Mouse (Mus musculus): ENCODE data around the gene Mta1.

Mta1 gene

DNA sequence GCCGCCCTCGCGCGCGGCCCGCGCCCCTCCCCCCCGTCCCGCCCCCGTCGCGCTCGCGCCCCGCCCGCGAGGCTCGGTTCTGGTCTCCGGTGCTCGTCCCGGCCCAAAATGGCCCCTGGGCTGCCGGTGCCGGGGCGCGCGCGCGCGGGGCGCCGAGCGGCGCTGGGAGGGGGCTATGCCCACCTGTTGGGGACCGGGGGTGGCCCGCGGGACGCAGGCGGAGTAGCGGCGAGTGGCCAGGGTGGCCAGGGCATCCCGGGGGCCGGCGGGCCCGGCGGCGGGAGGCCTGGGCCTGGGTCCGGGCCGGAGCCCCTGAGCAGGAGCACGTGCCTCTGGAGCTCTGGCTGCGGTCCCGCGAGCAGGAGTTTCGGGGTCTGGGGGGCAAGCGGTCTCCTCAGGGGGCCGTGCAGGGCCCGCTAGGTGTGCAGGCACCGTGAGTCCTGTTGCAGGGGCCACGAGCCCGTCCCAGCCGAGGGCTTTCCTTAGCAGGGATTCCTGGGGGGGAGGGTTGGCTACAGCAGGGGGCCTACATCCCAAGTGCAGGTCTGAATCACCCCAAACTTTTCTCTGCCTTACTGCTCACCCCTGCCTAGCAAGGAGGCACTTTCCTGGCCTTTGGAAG, 563 bp downstream of the Mta1 start:
- peak; percentile 54 to 62 for DNase-seq

DNA sequence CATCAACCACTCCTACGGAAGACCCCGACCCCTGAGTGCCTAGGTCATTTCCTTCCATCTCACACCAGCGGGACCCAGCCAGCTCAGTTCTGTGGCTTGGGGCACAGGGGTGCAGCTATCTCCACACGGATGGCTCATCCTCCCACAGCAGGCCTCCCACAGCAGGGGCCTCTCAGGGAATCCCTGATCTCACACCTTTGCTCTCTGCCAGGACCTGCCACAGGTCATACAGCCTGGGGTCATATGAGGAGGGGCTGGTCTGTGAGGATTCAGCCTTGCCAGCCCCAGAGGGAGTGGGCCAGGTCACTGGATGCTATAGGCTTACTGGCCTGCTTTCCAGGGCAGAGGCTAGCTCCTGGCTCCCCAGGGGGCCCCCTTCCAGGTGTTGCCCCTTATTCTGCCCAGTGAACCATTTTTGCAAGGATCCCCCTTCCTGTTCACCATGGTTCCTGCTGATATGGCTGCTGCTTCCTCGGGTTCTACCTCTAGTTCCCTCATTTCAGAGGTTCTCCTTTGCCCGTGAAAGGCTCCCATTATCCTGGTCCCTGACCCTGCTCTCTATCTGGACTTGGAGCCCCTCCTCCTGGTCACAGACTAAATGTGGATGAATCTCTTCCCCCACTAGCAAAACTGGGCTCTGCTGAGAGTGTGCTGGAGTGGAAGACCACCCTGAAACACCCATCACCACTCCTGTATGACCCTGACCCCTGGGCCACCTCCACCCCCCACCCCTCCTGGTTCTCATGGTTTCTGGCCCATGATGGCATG, 1.6 kb downstream of the Mta1 start:
- peak in 1 of 2 experiments; percentile 32 for DNase-seq

DNA sequence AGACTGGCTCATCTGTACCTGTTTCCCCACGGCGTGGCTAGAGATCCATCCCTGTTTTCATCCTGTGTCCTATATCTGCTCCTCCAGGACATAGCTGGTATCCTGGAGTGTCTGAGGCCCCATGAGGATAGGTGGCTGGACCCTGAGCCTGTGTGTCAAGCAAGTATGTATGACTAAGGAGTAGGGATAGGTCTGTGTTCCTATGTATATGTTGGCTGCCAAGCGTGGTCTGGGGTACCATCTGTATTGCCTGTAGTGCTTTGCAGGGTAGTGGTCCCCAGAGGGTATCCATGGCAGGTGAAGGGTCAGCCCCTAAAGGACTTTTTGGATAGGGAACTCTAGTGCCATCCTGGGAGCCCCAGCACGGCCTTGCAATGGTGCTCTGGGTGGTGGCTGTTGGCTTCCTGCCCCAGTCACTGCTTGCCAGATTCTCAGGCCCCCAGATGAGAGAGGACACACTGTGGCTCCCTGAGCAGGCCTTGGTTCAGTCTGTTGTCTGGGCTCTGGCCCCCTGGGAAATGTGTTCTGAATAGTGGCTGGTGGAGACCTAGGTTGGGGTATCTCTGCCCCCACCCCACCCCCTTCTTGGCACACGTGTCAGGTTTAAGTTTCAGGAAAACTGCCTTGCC, 2.5 kb downstream of the Mta1 start:
- DNase-seq, result peak; percentile 78 to 83

DNA sequence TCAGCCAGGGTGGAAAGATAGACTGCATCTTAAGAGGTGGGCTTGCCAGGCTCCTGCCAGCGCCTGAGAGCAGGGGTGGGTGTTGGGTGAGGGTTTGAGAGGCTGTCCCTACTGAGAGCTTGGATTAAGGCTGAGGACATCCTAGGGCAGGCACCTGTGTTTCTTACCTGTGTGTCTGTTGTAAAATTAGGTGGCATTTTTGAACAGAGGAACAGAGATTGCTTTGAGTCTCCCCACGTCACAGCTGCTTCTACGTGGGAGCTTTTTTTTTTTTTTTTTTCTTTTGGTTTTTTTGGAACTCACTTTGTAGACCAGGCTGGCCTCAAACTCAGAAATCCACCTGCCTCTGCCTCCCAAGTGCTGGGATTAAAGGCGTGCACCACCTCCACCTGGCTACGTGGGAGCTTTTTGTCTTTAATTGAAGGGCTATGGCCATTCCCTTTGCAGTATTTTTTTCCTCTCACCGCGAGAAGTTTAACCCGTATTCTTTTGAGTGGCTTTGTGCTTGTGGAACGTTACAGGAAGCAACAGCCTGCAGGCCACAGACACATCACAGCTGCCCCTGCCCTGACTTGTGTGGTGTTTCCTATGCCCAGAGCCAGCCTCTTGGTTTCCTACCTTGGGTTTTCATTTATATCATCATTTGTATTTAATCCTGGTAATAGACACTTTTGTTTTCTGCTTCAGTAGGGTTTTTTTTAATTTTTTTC, 3.3 kb downstream of the Mta1 start:
- DNase-seq, result no peak

DNA sequence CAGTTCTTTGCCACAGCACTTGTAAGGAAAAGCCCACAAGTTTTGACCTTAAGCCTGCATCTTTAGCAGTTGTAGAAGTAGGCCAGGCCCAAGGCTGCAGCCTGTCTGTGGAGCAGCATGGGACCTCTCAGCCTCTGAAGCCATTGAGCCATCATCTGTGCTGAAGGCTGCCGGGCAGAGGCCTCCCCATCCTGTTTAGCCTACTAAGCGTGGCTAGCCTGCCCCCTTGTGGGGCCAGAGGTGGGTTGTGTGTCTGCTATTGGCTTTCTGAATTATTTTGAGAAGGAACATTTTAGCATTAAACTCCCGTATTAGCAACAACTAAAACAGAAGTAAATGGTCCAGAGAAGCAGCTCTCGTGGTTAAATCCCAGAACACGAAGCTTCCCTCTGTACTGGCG, 4.4 kb downstream of the Mta1 start:
- peak; percentile 71 to 83 for DNase-seq

DNA sequence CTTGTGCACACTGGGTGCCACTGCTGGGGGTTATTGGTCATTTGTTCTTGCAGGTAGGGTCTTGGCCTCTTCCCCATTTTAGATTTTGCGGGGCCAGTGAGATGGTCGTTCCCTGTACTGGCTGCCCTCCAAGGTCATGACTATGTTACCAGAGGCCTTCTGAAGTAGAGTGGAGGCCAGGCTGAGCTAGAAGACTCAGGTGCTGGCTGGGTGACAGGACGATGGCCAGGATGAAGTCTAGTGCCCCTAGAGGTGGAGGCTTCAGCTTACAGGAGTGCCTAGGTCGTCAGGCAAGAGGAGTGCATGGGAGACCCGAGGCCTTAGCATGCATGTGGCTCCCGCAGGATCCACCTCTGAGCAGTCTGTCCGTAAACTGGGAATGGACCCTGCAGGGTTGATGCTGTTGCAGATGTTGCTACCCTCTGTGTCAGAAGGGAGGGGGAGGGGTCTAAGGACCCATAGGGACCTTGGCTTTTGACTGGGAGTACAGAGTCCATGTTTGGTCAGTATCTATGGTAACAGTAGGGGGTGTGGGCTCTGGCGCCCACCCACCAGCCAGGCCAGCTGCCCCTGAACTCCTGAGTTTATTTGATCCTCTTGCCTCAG, 5.9 kb downstream of the Mta1 start:
- DNase-seq, result peak in 1 of 2 experiments; percentile 60

DNA sequence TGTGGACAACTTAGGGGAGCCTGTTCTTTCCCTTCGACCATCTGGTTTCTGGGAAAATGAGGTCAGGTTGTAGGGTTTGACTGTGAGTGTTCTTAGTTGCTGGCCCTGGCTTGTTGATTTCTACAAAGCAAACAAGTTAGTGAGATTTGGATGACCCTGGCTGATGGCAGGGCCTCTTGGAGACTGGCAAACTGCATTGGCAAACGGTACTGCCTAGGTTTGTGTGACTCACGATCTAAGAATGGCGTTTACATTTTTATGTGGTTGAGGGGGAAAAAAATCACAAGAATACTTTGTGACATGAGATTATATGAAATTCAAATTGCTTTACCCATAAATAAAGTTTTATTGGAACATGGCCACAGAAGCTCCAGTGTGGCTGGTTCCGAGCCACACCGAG, 8.3 kb downstream of the Mta1 start:
- no peak for DNase-seq

DNA sequence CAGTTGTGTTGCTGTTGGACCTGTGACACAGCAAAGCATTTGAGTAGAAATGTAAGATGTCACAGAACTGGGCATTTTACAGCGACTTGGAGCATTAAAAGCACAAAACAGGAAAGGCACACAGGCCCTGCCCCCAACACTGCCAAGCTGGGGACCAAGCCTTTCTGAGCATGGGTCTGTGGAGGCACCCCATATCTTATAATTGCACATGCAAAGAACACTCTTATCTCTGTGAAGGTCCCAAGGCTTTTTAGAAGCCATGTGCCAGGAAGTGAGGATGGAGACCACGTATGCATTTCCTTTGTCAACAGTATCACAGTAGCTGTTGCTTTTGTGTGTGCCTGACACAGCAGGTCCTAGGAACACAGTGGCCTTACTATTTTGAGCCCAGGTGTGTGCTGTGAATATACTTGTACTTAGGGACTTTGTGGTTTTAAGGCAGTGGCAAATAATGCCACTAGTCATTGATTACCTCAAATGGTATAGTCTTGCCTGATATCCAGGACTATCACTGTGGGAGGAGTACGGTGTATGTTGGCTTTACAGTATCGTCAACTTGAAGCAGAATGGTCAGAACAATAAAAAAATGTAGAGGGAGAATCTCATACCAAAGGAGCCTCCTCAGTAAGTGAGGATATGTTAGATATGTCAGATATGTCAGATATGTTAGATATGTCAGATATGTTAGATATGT, 9.5 kb downstream of the Mta1 start:
- DNase-seq, result no peak

DNA sequence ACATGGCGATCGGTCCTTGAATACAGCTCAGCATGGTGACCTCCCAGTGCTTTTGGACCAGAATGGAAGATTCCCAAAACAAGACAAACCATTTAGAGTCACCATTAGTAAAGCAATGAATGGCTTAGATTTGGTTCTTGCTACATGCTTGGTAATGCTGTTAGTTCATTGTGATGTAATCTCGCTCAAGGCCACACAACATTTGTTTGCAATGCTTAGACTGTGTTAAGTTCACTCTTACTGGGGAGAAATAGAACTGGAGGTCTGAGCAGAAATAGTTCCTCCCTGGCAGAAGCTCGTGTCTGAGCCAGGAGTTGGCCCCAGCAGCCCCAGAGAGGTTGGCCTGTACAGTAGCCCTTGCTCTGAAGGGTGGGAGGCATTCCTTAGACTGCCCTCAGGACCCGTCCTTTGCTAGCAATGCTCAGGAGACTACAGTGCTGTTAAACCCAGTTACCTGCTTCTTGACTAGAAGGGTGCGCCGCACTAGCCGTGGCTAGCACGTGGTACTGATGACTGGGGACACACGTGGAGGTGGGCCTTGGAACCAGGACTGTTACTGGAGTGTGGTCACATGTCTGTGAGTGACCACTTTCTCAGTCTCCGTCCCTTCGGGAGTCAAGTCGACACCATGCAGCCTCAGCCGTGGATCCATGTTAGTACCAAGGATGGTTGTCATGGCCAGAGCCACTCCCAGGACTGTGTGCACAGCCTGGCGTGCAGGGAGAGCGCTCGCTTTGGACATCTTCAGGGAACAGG, 10.6 kb downstream of the Mta1 start:
- DNase-seq, result peak in 1 of 2 experiments; percentile 40

DNA sequence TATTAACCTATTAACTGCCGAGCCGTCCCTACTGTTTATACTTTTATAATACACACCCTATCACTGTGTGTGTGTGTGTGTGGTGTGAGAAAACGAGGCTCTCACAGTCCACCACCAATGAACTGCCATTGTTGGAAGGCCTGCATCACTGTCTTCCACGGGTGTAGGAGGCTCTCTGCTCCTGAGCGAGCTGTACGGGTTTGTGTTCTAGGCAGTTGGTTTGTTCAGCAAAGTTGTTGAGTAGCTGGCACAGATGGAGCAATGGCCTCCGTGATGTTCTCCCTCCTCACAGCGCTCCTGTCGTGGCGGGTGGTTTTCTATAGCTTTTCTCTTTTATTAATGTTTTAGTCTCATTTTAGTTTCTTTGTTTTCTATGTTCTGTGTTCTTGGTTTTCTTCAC, 11.7 kb downstream of the Mta1 start:
- no peak for DNase-seq

DNA sequence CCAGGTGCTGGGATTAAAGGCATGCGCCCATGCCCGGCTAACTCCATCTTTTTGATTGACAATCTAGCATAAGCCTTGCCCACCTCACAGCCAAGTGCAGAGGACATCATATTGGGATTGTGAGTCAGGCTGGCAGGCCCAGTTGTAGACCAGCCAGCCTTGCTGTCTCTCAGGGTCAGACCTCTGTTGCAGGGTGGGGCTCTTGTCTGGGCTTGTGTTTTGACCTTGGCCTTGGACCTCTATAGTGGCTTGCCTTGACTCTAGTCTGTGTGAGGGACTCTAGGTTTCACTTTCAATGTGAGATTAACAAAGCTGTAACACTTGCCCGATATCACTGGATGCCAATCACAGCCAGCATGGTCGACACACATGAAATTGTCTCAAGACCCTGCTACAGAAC, 16.1 kb downstream of the Mta1 start:
- no peak for DNase-seq

DNA sequence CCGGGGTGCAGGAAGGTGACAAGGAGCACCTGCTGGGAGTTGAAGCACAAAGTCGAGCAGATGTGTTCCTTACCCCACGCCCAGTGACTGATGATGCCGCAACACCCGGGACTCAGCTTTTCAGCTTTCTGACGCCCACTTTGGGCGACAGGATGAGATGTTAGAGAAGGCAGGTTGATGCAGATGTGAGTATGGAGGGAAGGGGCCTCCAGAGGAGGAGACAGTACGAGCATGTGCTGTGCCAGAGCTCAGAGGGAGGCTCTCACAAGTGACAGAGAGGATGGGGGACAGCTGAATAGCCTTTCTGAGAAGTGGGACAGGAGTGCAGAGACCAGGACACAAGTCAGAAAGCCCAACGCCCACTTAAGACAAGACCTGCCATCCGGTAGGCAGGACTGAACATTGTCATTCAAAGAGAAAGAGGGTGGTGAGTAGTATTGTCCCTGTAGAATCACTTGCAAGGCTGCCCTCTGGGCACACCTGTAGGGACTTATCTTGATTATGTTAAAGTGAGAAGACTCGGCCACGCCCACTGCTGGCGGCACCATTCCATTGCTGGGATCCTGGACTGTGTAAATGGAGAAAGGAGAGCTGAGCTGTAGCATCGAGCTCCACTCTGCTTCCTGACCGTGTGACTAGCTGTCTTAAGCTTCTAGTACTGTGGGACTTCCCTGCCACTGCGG, 16.9 kb downstream of the Mta1 start:
- DNase-seq, result no peak

DNA sequence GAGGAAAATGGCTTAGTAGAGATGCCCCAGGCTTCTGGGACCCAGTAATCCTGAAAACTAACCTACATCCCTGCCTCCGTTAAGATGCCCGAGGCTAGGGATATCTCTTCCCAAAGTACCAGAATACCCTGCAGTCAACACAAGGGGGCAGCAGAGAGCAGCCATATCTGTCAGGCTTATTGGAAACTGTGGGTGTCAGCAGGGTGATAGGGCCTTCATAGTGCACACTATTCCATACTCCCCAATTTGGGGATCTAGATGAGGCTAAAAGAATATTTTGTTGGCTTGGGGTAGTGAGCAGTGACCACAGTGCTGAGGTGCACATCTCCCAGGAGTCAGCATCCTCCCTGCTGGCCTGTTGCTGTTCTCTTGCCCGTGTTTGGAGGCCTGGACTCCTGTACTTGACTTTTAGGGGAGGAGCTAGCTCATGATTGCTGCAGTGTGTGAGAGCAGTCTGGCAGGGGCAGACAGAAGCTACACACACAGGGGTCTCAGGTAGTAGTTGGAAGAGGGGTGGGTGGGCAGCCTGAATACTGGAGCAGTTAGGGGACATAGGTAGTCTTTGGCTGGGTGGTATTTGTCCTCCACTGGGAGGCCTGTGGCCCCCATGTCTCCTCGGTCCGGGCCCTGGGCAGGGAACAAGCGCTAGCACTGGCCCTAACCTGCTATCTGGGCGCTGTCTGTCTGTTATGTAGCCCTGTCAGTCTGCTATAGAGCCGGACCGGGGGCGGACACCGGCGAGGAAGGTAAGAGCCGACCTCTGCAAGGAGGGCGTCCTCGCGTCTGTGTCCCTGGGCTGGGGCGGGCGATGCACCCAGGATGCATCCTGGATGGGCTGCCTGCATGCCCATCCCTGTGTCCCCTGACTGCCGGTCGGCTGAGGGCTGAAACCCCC, 21.7 kb downstream of the Mta1 start:
- peak; percentile 88 to 91 for DNase-seq

DNA sequence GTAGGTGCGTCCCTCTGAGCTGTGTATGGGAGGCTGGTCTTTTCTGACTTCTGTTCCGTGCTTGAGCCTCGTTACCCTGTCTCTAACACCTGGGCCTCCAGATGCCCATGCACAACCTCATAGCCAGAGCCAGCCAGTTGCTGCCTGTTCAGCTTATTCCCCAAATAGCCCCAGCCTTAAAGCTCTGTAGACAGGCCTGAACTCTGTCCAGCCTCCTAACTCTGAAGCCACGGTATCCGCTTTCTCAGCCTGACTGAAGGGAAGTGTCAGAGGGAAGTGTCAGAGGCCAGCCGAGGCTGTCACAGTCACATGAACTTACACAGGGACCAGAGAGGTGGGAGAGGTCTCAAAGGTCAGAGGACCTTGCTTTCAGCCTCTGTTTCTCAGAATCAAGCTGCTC, 26.6 kb downstream of the Mta1 start:
- no peak for DNase-seq

DNA sequence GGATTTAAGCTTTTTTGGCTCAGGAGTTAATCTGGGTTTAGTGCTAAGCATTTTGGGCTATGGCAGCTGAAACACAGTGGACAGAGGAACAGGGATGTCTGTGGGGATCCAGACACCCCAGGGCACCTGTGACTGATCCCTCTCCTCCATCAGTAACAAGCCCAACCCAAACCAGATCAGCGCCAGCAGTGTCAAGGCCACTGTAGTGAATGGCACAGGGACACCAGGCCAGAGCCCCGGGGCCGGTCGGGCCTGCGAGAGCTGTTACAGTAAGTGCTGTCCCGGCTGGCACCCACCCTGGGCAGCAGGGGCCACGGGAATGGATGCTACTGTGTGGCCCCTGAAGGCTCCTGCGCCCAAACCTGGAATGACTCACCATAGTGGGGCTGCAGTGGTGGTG, 32.7 kb downstream of the Mta1 start:
- DNase-seq, result no peak

DNA sequence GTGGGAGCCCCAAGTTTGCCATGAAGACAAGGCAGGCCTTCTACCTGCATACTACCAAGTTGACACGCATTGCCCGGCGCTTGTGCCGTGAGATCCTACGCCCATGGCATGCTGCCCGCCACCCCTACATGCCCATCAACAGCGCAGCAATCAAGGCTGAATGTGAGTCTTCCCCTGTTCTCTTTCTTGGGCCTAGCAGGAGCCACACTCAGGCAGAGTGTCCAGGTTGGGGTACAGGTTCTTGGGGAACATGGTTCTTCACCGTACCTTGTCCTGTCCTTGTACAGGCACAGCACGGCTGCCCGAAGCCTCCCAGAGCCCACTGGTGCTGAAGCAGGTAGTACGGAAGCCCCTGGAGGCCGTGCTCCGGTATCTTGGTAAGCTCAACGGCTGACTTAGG, 33.5 kb downstream of the Mta1 start:
- no peak for DNase-seq

DNA sequence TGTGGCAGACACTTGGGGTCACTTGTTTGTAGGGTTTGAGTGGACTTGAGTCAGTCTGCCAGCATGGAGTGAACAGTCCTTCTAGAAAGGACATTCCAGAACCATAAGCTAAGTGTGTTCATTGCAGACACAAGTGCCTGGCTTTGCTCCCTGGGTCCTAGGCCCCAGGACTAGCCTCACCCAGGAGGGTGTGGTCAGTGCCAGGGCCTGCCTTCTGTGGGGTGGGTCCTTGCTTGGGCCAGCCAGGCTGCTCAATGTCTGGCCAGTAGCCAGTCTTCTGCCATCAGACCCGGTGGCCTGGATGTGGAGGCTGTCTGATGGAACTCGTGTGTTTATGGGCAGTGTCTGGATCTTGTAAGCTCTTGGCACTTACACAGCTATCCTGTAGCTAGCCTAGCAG, 34.5 kb downstream of the Mta1 start:
- DNase-seq, result peak in 1 of 2 experiments; percentile 42

DNA sequence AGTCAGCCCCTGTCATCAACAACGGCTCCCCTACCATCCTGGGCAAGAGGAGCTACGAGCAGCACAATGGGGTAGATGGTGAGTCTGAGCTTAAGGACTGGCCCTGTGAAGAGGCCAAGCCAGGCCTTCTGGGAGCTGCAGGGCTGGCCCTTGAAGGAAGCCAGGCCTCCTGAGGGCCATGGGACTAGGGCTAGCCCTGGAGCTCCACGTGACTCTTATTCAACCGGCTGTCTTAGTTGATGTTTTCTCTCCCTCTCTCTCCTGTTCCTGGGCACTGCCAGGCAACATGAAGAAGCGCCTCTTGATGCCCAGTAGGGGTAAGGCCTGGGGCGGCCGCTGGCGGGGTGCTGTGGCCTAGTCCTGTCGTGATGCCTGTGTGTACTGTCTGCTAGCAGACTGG, 35.2 kb downstream of the Mta1 start:
- DNase-seq, result no peak

DNA sequence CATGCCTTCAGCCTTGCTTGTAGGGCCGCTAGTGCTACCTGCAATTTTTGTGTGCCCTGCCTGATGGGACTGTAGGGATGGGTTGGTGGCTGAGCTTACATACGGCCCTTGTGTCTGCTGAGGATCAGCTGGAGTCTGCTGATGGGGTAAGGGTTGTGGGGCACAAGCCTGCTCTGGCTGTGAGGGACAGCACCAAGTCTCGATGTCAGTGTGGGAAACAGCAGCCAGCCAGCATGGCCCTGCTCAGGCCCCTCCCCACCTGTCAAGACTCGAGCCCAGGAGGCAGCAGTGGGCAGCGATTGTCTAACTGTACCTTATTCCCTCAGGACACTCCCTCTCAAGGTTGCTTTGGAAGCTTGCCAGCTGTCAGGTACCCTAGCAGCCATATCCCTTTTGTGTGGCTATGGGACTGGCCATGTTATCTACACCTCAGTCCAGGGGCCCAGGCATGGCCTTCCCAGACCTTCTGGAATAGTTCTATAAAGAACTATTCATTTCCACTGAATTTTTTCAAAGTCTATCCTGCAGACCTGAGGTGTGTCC, 35.9 kb downstream of the Mta1 start:
- DNase-seq, result no peak

DNA sequence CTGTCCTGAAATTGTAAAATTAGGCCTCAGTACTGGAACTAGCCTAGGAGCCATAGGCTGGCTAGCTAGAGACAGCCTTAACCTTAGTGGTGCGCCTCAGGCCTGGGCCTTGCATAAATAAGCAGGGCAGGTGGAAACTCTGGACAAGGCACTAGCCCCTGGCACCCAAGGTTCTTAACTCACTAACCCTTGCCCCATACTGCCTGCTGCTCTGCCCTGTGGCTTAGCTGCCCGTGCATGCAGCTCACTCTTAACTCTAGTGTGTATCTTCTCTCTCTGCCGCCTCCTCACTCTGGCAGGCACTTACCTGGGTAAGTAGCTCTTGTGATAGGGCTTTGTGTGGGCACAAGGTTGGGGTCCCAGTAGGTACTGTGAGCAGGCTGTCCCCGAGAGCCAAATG, 36.4 kb downstream of the Mta1 start:
- DNase-seq, result no peak
